Mouse (Mus musculus) midbrain, embryonic 16.5 days (tissue): Measurements from ENCODE around the gene Rbfox1. TPM values are rescaled to one million over a fixed set of nuclear protein-coding genes. Genes with fewer than 3 reads are reported as not detected.

Source experiments
- ATAC-seq: fragments of 200-750 bp; cut with Nextera tagmentation; 2 replicates; pipeline ENCODE4 v1.8.0; 2017; ENCODE audit warnings: moderate TSS enrichment
- H3K27ac ChIP-seq: fragments of 300-500 bp; sonication (generic); 2 replicates; pipeline ENCODE4 v1.5.1; 2014; ENCODE audit warnings: mild to moderate bottlenecking, low read length, mixed read lengths
- H3K27me3 ChIP-seq: fragments of 300-500 bp; sonication (generic); 2 replicates; pipeline ENCODE4 v1.6.1; 2014; ENCODE audit warnings: low read depth, low read length, mixed read lengths; ENCODE audit not compliant: control insufficient read depth, insufficient read depth
- H3K36me3 ChIP-seq: fragments of 300-500 bp; sonication (generic); 2 replicates; pipeline ENCODE4 v1.6.1; 2014; ENCODE audit warnings: mild to moderate bottlenecking, low read length, moderate library complexity, mixed read lengths; ENCODE audit not compliant: control insufficient read depth, insufficient read depth
- H3K4me1 ChIP-seq: fragments of 300-500 bp; sonication (generic); 2 replicates; pipeline ENCODE4 v1.6.1; 2014; ENCODE audit warnings: mild to moderate bottlenecking, low read length, mixed read lengths; ENCODE audit not compliant: control insufficient read depth, insufficient read depth
- H3K4me2 ChIP-seq: fragments of 300-500 bp; sonication (generic); 2 replicates; pipeline ENCODE4 v1.6.1; 2014; ENCODE audit warnings: mild to moderate bottlenecking, low read length, mixed read lengths
- H3K4me3 ChIP-seq: fragments of 300-500 bp; sonication (generic); 2 replicates; pipeline ENCODE4 v1.5.1; 2014; ENCODE audit warnings: low read depth, mild to moderate bottlenecking, low read length, moderate library complexity, mixed read lengths
- H3K9ac ChIP-seq: fragments of 300-500 bp; sonication (generic); 2 replicates; pipeline ENCODE4 v1.6.1; 2014; ENCODE audit warnings: low read depth, low read length, mixed read lengths
- H3K9me3 ChIP-seq: fragments of 300-500 bp; sonication (generic); replicated peaks from 2 replicates; pipeline ENCODE4 v1.6.1; 2014; ENCODE audit warnings: mild to moderate bottlenecking, low read length, mixed read lengths; ENCODE audit not compliant: control insufficient read depth, poor library complexity, severe bottlenecking
- WGBS: fragments of 180-500 bp; shearing (Covaris S2); extraction: QIAGEN DNeasy Blood & Tissue Kit; methylation state at CpG from one replicate; pipeline ENCODE4 v1.1.7; 2014; 5-methylcytosine and 5-hydroxymethylcytosine counted together
- polyA plus RNA-seq: library from polyadenylated mRNA; unstranded; fragments of >200 nt; fragmentation: Nextera tagmentation; extraction: Ambion mirVana; gene quantifications from 2 replicates; pipeline ENCODE4 v1.2.1, GENCODE M21; 2015

Gene Rbfox1
- polyA plus RNA-seq, 1 experiment from 2014 or later, result 259 TPM

DNA sequence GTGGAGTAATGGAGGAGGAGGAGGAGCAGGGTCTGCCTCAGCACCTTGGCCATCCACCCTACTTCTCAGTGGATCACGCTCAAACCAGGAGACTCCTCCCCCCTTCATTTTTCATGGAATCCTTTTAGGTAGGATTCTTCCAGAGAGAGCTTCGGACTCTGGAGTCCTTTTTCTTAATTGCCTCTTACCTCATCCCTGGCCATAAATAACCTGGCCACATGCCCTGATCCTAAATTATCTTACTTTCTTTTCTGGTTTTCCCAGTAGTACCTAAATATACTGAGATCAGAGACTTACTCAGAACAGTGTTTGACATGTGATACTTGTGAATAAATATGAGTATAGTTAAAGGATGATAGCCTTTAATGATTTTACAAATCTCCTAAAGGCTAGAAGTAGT is 1042.5 kb downstream of the Rbfox1 start:
- Histone ChIP-seq H3K4me2 (no peak overlapping the region), H3K27ac (no peak overlapping the region), H3K9me3 (no peaks in the 10 kb centered on the region), H3K9ac (no peak overlapping the region), H3K27me3 (no peaks in the 10 kb centered on the region), H3K4me3 (no peak overlapping the region), H3K36me3 (no peaks in the 10 kb centered on the region), H3K4me1 (no peaks in the 10 kb centered on the region)
- 88% methylated on average over 2 of the region's 2 CpGs for WGBS
- no peak for ATAC-seq

DNA sequence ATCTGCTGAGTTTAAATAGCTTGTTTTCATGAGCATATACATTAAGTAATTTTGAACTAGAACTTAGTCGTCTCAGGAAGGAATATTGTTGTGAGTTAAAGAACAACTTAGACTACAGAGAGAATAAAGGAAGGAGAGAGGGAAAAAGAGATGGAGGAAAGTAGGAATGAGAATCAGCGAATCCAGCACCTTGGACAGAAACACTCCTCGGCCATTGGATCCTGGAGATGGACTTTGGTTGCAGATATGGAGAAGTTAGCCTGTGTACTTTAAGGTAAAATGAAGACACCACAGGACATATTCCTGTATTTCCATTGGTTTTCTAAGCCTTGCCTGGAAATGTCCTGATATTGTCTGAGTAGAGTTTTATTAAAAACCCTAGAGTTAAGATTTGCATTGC is 1045.6 kb downstream of the Rbfox1 start:
- no peaks in the 10 kb centered on the region for H3K4me1 ChIP-seq
- no peak overlapping the region for H3K4me3 ChIP-seq
- no peak for ATAC-seq
- H3K9ac ChIP-seq, result no peak overlapping the region
- H3K27me3 ChIP-seq, result no peaks in the 10 kb centered on the region
- H3K9me3 ChIP-seq, result no peaks in the 10 kb centered on the region
- no peaks in the 10 kb centered on the region for H3K36me3 ChIP-seq
- 63% methylated on average over 3 of the region's 3 CpGs for WGBS
- H3K27ac ChIP-seq, result no peak overlapping the region
- no peak overlapping the region for H3K4me2 ChIP-seq

DNA sequence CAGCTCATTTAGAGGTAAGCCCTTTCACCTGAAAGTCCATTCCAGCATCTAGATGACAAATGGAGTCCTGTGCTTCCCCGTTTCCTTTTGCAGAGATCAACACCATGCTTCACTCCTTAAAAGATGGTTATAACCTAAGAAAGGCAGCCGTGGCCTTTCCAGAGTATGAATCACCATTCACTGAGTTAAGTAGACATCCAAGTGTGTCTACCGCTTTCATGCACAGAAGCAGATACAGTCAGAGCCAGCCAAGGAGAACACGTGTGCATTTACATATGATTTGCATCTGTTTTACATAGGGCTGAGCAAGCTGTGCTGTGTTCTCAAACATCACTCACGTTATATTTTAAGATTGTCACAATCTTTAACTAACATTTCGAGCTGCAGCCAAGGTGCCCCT is 1061.0 kb downstream of the Rbfox1 start:
- Histone ChIP-seq H3K27me3 (no peaks in the 10 kb centered on the region), H3K4me2 (no peak overlapping the region), H3K36me3 (no peaks in the 10 kb centered on the region), H3K27ac (no peak overlapping the region), H3K4me1 (no peaks in the 10 kb centered on the region), H3K9ac (no peak overlapping the region), H3K4me3 (no peak overlapping the region), H3K9me3 (no peaks in the 10 kb centered on the region)
- whole genome bisulfite sequencing, result 65% methylated on average over 6 of the region's 6 CpGs
- ATAC-seq, result no peak

DNA sequence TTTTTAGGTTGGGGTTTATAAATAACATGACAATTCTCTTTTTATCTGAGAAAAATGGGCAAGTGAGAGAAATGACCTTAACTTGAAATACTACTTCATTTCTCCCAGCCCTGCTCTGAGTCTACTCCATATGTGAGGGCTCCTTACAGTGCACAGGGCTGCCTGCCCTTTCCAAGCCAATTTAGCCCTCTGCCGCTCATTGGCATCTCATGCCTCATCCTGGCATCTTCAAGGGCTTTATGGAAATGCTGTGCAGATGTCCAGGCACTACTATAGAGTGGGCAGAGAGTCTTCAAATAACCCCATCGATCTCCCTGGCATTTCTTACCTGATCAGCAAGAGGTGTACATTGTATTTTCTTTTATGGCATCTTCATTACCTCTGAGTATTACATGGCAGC is 1064.5 kb downstream of the Rbfox1 start:
- ATAC-seq, result no peak
- WGBS, result 92% methylated on average over 2 of the region's 2 CpGs
- no peak overlapping the region for H3K9ac ChIP-seq
- no peak overlapping the region for H3K4me2 ChIP-seq
- no peak overlapping the region for H3K27ac ChIP-seq
- H3K4me3 ChIP-seq, result no peak overlapping the region
- H3K36me3 ChIP-seq, result no peaks in the 10 kb centered on the region
- H3K9me3 ChIP-seq, result no peaks in the 10 kb centered on the region
- no peaks in the 10 kb centered on the region for H3K27me3 ChIP-seq
- H3K4me1 ChIP-seq, result no peaks in the 10 kb centered on the region

DNA sequence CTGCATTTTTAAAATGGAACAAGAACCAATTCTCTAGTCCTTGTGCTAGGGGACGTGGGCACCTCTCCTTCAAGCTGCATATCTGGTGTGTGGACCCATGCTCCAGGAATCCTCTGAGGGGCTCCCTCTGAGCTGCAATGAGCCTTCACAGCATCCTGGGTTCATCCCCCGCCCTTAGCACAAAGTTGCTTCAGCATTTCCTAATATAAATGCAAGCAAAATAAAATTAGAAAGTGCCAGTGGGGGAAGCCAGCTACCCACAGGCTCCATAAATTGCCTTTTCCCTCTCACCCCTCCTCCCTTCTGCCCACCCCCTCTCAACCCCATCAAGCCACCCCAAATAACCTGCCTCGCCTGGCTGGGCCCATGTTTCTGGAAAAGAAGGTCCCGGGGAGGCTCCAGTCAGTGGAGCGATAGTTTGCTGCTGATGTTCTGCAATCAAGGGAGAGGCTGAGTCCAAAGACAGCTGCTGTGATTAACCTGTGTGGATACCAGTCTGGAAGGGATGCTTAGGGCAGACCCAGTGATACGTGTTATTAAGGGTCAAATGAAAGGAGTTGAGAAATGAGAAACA is 1070.0 kb downstream of the Rbfox1 start:
- H3K4me3 ChIP-seq, result no peak overlapping the region
- no peak overlapping the region for H3K4me2 ChIP-seq
- no peak for ATAC-seq
- H3K9me3 ChIP-seq, result no peaks in the 10 kb centered on the region
- H3K27me3 ChIP-seq, result no peaks in the 10 kb centered on the region
- 91% methylated on average over 6 of the region's 6 CpGs for WGBS
- no peak overlapping the region for H3K27ac ChIP-seq
- H3K9ac ChIP-seq, result no peak overlapping the region
- H3K36me3 ChIP-seq, result no peaks in the 10 kb centered on the region
- no peaks in the 10 kb centered on the region for H3K4me1 ChIP-seq

DNA sequence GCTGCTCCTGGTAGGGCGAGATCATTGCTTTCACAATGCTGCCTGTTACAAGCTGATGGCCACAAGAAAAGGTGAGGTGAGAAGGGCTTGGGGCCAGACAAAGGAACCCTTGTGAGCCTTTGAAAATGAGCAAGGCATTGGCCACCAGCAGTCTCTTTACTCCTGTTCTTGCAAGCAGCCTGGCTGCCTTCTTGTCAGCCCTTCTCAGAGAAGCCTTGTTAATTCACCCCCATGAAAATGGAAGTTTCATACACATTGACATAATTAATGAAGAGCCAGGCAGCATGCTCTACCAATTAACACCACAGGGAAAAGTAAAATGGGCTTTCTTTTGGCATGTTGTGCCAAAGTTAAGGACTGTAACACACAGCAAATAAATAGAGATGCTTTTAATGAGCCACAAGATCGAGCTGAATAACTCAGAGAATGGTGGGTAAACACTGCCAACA is 1076.8 kb downstream of the Rbfox1 start:
- no peak overlapping the region for H3K9ac ChIP-seq
- no peaks in the 10 kb centered on the region for H3K9me3 ChIP-seq
- ATAC-seq, result no peak
- no peak overlapping the region for H3K4me3 ChIP-seq
- H3K4me1 ChIP-seq, result peaks cover 20% of the 10 kb centered on the region
- H3K27ac ChIP-seq, result no peak overlapping the region
- no peaks in the 10 kb centered on the region for H3K27me3 ChIP-seq
- H3K36me3 ChIP-seq, result no peaks in the 10 kb centered on the region
- no peak overlapping the region for H3K4me2 ChIP-seq
- 25% methylated on average over 2 of the region's 2 CpGs for WGBS

DNA sequence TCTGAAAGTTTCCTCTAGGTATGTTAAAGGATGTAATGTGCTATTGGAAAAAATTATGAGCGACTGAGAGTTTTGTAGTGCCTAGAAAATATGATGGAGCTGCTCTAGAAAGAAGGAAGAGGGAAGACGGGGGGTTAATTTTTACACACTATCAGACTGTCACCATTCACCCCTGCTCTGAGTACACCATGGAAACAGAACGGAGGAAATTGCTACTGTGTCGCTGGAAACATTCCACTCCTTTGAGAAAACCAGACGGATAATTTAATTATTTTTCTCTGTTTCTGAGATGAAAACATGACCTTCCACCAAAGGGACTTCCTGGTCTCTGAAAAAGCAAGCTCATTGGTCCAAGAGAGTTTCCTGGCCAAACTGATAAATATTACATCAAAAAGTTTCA is 1077.4 kb downstream of the Rbfox1 start:
- H3K27me3 ChIP-seq, result no peaks in the 10 kb centered on the region

DNA sequence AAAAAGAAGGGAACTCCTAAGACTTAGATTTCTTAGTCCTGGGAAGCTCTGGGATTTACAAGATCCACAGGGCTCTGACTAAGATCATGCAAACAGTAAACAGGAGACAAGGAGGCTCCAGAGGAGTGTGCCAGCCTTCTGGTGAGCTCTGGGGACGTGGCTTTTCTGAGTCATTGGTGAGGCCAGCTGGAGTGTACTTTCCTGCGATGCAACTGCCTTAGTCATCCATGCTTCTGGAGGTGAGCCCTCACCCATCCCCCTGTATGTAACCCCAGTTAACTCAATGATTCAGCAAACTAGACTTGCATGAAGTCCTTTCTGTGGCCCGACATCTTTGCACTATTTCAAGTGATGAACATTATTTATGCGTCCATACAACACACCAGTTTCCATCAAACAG is 1078.4 kb downstream of the Rbfox1 start:
- no peaks in the 10 kb centered on the region for H3K27me3 ChIP-seq
- WGBS, result 79% methylated on average over 4 of the region's 4 CpGs
- H3K4me1 ChIP-seq, result peaks cover 20% of the 10 kb centered on the region
- no peak for ATAC-seq
- H3K9me3 ChIP-seq, result no peaks in the 10 kb centered on the region
- H3K9ac ChIP-seq, result no peak overlapping the region
- H3K4me2 ChIP-seq, result no peak overlapping the region
- no peaks in the 10 kb centered on the region for H3K36me3 ChIP-seq
- no peak overlapping the region for H3K27ac ChIP-seq
- no peak overlapping the region for H3K4me3 ChIP-seq

More for the DNA sequence above, 1077.4 kb downstream of the Rbfox1 start:
- WGBS, result 40% methylated on average over 5 of the region's 5 CpGs
- Histone ChIP-seq H3K4me3 (no peak overlapping the region), H3K9ac (no peak overlapping the region), H3K27ac (no peak overlapping the region), H3K4me2 (no peak overlapping the region), H3K9me3 (no peaks in the 10 kb centered on the region), H3K4me1 (peaks cover 20% of the 10 kb centered on the region), H3K36me3 (no peaks in the 10 kb centered on the region)
- ATAC-seq, result no peak

DNA sequence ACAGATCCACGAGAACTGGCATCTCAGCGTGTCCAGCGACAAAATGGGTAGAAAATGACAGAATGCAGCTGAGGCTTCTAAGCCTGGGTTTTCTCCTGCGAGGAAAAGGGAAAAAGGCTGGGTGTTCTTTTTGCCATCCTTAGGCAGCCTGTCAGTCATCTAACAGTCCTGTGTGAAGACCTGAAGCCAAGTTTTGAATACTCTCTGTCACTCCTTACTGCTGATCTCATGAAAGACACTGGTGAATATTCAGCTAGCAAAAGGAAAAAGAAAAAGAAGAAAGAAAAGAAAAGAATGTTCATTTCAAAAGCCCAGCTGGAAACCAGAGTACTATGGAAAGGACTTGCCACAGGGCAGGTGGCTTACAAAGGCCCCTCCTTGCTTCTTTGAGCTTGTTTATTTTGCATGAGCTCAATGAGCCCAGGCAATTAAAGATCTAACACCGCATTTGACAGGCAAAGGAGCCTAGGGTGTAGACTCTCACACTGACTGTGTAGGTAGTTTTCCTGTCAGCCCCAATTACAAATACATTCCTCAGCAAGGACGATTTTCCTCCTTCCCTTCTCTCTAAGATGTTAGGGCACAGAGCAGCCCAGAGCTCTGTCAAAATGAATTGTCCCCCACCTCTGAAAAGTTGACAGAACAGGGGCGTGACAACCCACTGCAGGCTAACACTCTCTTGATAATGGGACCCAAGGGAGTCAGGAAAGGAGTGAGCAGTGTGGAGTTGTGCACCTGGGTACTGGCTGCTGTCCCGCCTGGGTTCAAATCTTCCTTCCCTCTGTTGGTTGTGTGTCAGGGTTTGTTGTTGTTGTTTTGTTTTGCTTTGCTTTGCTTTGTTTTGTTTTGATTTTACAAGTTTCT is 1079.8 kb downstream of the Rbfox1 start:
- Histone ChIP-seq H3K4me1 (peaks cover 20% of the 10 kb centered on the region), H3K27me3 (no peaks in the 10 kb centered on the region), H3K4me2 (no peak overlapping the region), H3K27ac (peak overlapping the region; percentile 61; the same call in 1 of the 2 replicates), H3K4me3 (no peak overlapping the region), H3K36me3 (no peaks in the 10 kb centered on the region), H3K9me3 (no peaks in the 10 kb centered on the region), H3K9ac (no peak overlapping the region)
- peak; percentile 83 for ATAC-seq
- WGBS, result 4% methylated on average over 8 of the region's 8 CpGs
